Comparison of ENCODE assay signal across 8 mouse cellular contexts in the genomic region with DNA sequence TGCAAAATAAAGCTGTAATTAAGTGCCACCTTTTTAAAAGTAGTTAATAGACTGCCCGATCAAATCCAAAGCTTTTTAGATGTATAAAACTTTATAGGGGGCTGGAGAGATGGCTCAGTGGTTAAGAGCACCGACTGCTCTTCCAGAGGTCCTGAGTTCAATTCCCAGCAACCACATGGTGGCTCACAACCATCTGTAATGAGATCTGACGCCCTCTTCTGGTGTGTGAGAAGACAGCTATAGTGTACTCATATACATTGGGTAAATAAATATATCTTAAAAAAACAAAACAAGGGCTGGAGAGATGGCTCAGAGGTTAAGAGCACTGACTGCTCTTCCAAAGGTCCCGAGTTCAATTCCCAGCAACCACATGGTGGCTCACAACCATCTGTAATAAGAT. TPM values are rescaled to one million over a fixed set of nuclear protein-coding genes. Genes with fewer than 3 reads are reported as not detected.
A peak's percentile ranks its signal among the peaks of the same experiment; 100 is the strongest.
DNase-seq lines count a peak whose midpoint lies in the region; ATAC-seq and TF ChIP-seq lines count a peak whose summit lies in the region.
"Not testable (repeated sequence)": the region's sequence is repeated elsewhere in the genome, so short reads cannot be mapped to it uniquely, and the experiment has no call there.

No protein-coding gene starts in this region.

- TF ChIP-seq CTCF in CH12.LX (conservative IDR thresholded peaks at IDR 0.05 in 1 of 2, IDR thresholded peaks at IDR 0.05 in 1 of 2; ENCODE audit: low read depth in 2 of 2, low read length in 2 of 2) = 0 out of 4 replicates have a peak, but pooled peaks of 1 of the 2 experiments have one; percentile 9
- TF ChIP-seq CTCF in heart, adult 2 months (IDR thresholded peaks at IDR 0.05) = not testable (repeated sequence)
- TF ChIP-seq CTCF in layer of hippocampus, adult 2 months (conservative IDR thresholded peaks at IDR 0.05) = peak; percentile 17; the same call in 1 of the 2 replicates

- H3K4me3 ChIP-seq in CH12.LX (replicated peaks in 1 of 3; ENCODE audit: low read depth in 2 of 3, low read length in 2 of 3, poor library complexity in 1 of 3) = peak overlapping the region in 1 of 3 experiments; percentile 89
- H3K4me3 ChIP-seq in embryonic facial prominence, embryonic 13.5 days = peak overlapping the region; percentile 96
- peak overlapping the region; percentile 84 for H3K4me3 ChIP-seq in heart, adult 2 months
- H3K4me3 ChIP-seq in hindbrain, embryonic 14.5 days (replicated peaks; ENCODE audit: low read length) = peak overlapping the region; percentile 76
- peak overlapping the region; percentile 98 for H3K4me3 ChIP-seq in layer of hippocampus, adult 2 months
- H3K4me3 ChIP-seq in liver, embryonic 15.5 days (replicated peaks) = peak overlapping the region; percentile 86
- H3K4me3 ChIP-seq in midbrain, embryonic 14.5 days (replicated peaks; ENCODE audit: low read depth, low read length) = peak overlapping the region; percentile 90
- H3K4me3 ChIP-seq in stomach, embryonic 14.5 days (ENCODE audit: low read depth, low read length) = peak overlapping the region; percentile 85

- H3K36me3 ChIP-seq in CH12.LX (replicated peaks in 1 of 2; ENCODE audit: control insufficient read depth in 1 of 2, insufficient read depth in 1 of 2, low read length in 1 of 2) = peaks cover 19 to 26% of the 10 kb centered on the region in 2 experiments
- H3K36me3 ChIP-seq in embryonic facial prominence, embryonic 13.5 days = peaks cover 29% of the 10 kb centered on the region
- H3K36me3 ChIP-seq in heart, adult 2 months (ENCODE audit: control insufficient read depth, insufficient read depth, low read length) = not testable (repeated sequence)
- H3K36me3 ChIP-seq in hindbrain, embryonic 14.5 days (replicated peaks; ENCODE audit: control insufficient read depth, insufficient read depth) = peaks cover 24% of the 10 kb centered on the region
- peaks cover 26% of the 10 kb centered on the region for H3K36me3 ChIP-seq in liver, embryonic 15.5 days (replicated peaks)
- H3K36me3 ChIP-seq in midbrain, embryonic 14.5 days (ENCODE audit: control insufficient read depth, insufficient read depth, low read length) = peaks cover 21% of the 10 kb centered on the region
- H3K36me3 ChIP-seq in stomach, embryonic 14.5 days (ENCODE audit: control insufficient read depth, insufficient read depth, low read length) = peaks cover 19% of the 10 kb centered on the region

- H3K27ac ChIP-seq in CH12.LX (ENCODE audit: insufficient read depth, low read depth); stomach, embryonic 14.5 days (ENCODE audit: low read length): not testable (repeated sequence)
- H3K27ac ChIP-seq in embryonic facial prominence, embryonic 13.5 days = peak overlapping the region; percentile 69
- H3K27ac ChIP-seq in heart, adult 2 months = peak overlapping the region; percentile 87
- 0 out of 2 replicates have a peak overlapping the region, but pooled peaks have one; percentile 74 for H3K27ac ChIP-seq in hindbrain, embryonic 14.5 days
- H3K27ac ChIP-seq in layer of hippocampus, adult 2 months = peak overlapping the region; percentile 94
- peak overlapping the region; percentile 85 for H3K27ac ChIP-seq in liver, embryonic 15.5 days (replicated peaks)
- peak overlapping the region; percentile 58 for H3K27ac ChIP-seq in midbrain, embryonic 14.5 days (replicated peaks; ENCODE audit: low read depth, low read length)

- ATAC-seq in embryonic facial prominence, embryonic 13.5 days (ENCODE audit: insufficient number of reproducible peaks, insufficient read depth, low FRiP score, low TSS enrichment, low read depth); hindbrain, embryonic 14.5 days (ENCODE audit: low FRiP score); liver, embryonic 15.5 days (ENCODE audit: insufficient read depth); stomach, embryonic 14.5 days (ENCODE audit: insufficient number of reproducible peaks, insufficient read depth, low FRiP score, low read depth): not testable (repeated sequence)
- ATAC-seq in midbrain, embryonic 14.5 days (ENCODE audit: low FRiP score, low TSS enrichment) = peak; percentile 53; the same call in 1 of the 2 replicates

- not testable (repeated sequence) for TF ChIP-seq RAD21 in CH12.LX (IDR thresholded peaks at IDR 0.05; ENCODE audit: low read depth, low read length)

- H3K4me2 ChIP-seq in CH12.LX (ENCODE audit: insufficient read depth, low read depth, poor library complexity, severe bottlenecking) = peak overlapping the region; percentile 47; the same call in 1 of the 2 replicates
- peak overlapping the region; percentile 86 for H3K4me2 ChIP-seq in embryonic facial prominence, embryonic 13.5 days
- peak overlapping the region; percentile 88 for H3K4me2 ChIP-seq in hindbrain, embryonic 14.5 days (replicated peaks)
- peak overlapping the region; percentile 77 for H3K4me2 ChIP-seq in liver, embryonic 15.5 days
- H3K4me2 ChIP-seq in midbrain, embryonic 14.5 days (ENCODE audit: low read length) = peak overlapping the region; percentile 87
- peak overlapping the region; percentile 84 for H3K4me2 ChIP-seq in stomach, embryonic 14.5 days (replicated peaks; ENCODE audit: low read depth, low read length)

- H3K27me3 ChIP-seq in CH12.LX (replicated peaks); embryonic facial prominence, embryonic 13.5 days; heart, adult 2 months (ENCODE audit: control insufficient read depth, insufficient read depth, low read length); hindbrain, embryonic 14.5 days (ENCODE audit: control insufficient read depth, insufficient read depth, low read length); liver, embryonic 15.5 days; midbrain, embryonic 14.5 days (ENCODE audit: control insufficient read depth, insufficient read depth, low read length); stomach, embryonic 14.5 days (ENCODE audit: control insufficient read depth, insufficient read depth, low read length): not testable (repeated sequence)

- not testable (repeated sequence) for TF ChIP-seq EP300 in CH12.LX (IDR thresholded peaks at IDR 0.05; ENCODE audit: low read length); heart, adult 2 months (IDR thresholded peaks at IDR 0.05; ENCODE audit: insufficient read depth, low read depth, low read length)

- dilution Hi-C loops in CH12.LX (cut with MboI; ENCODE audit: extremely low pct_ligation_motif_present, extremely low pct_unique_long_range_greater_than_20kb, low sequenced_read_pairs) = not testable (repeated sequence)

- not testable (repeated sequence) for H3K9ac ChIP-seq in CH12.LX (ENCODE audit: insufficient read depth, low read depth); hindbrain, embryonic 14.5 days; liver, embryonic 15.5 days; midbrain, embryonic 14.5 days (replicated peaks; ENCODE audit: low read length); stomach, embryonic 14.5 days (replicated peaks; ENCODE audit: low read depth, low read length)
- peak overlapping the region; percentile 90 for H3K9ac ChIP-seq in embryonic facial prominence, embryonic 13.5 days
- peak overlapping the region; percentile 70; the same call in 1 of the 2 replicates for H3K9ac ChIP-seq in heart, adult 2 months (ENCODE audit: low read depth, low read length)

- not testable (repeated sequence) for H3K9me3 ChIP-seq in CH12.LX (replicated peaks; ENCODE audit: low read length); embryonic facial prominence, embryonic 13.5 days; hindbrain, embryonic 14.5 days (ENCODE audit: control insufficient read depth, low read length); liver, embryonic 15.5 days (replicated peaks); midbrain, embryonic 14.5 days (ENCODE audit: control insufficient read depth, low read length); stomach, embryonic 14.5 days (ENCODE audit: control insufficient read depth, low read depth, low read length)

- not testable (repeated sequence) for DNase-seq in CH12.LX (ENCODE audit: extremely low read depth); heart, adult 2 months; hindbrain, embryonic 14.5 days (ENCODE audit: low spot score); layer of hippocampus, adult 2 months (ENCODE audit: low spot score in 2 of 2); midbrain, embryonic 14.5 days

- WGBS in embryonic facial prominence, embryonic 13.5 days = 43% methylated on average over 4 of the region's 4 CpGs
- WGBS in heart, adult 2 months = 31% methylated on average over 4 of the region's 4 CpGs
- 47% methylated on average over 4 of the region's 4 CpGs for WGBS in hindbrain, embryonic 14.5 days
- WGBS in liver, embryonic 15.5 days (ENCODE audit: insufficient replicate concordance) = 40% methylated on average over 4 of the region's 4 CpGs
- WGBS in midbrain, embryonic 14.5 days = 41% methylated on average over 4 of the region's 4 CpGs
- 43% methylated on average over 4 of the region's 4 CpGs for WGBS in stomach, embryonic 14.5 days

- in situ Hi-C loops in CH12.LX (cut with MboI; ENCODE audit: low pct_ligation_motif_present, low pct_unique_long_range_greater_than_20kb, low sequenced_read_pairs) = not testable (repeated sequence)

- not testable (repeated sequence) for H3K79me2 ChIP-seq in CH12.LX (replicated peaks; ENCODE audit: control insufficient read depth, extremely low read depth, insufficient read depth, poor library complexity, severe bottlenecking); heart, adult 2 months (replicated peaks; ENCODE audit: control insufficient read depth, insufficient read depth, low read length)

- not testable (repeated sequence) for TF ChIP-seq POLR2A in CH12.LX (IDR thresholded peaks at IDR 0.05; ENCODE audit: low read depth, low read length); heart, adult 2 months (IDR thresholded peaks at IDR 0.05; ENCODE audit: insufficient read depth, low read depth, low read length)

- intact Hi-C loops in heart, adult 2 months (cut with DNase I) = not testable (repeated sequence)

- H3K4me1 ChIP-seq in CH12.LX (ENCODE audit: control insufficient read depth in 1 of 2, insufficient read depth in 2 of 2) = peaks cover 0 to 13% of the 10 kb centered on the region in 2 experiments; a peak in 2 of 4 replicates
- not testable (repeated sequence) for H3K4me1 ChIP-seq in embryonic facial prominence, embryonic 13.5 days; heart, adult 2 months (ENCODE audit: control insufficient read depth, insufficient read depth, low read length); hindbrain, embryonic 14.5 days (replicated peaks; ENCODE audit: control insufficient read depth, insufficient read depth, low read length); midbrain, embryonic 14.5 days (ENCODE audit: control insufficient read depth, insufficient read depth, low read length); stomach, embryonic 14.5 days (ENCODE audit: control insufficient read depth, insufficient read depth, low read length)
- H3K4me1 ChIP-seq in liver, embryonic 15.5 days (replicated peaks) = peaks cover 12% of the 10 kb centered on the region

RNA-seq across cellular contexts. Expression of a gene that starts 0.5 kb away (rescaled TPM):
- 21.4 and 22.1 TPM in 2 replicates for total RNA-seq in CH12.LX (2012; rRNA removed)
- 16.1 and 17.4 TPM in 2 replicates for total RNA-seq in CH12.LX (2014; rRNA removed)
- 23.2 and 24.8 TPM in 2 replicates for polyA plus RNA-seq in CH12.LX (2012; ENCODE audit: insufficient read length, low read depth)
- polyA plus RNA-seq in embryonic facial prominence, embryonic 13.5 days (2015; fragmentation: Nextera tagmentation; extraction: Ambion mirVana) = 27.7 and 28.2 TPM in 2 replicates
- total RNA-seq in heart, adult 2 months (2021) = 10 to 100 TPM; 13.9 to 15.3 TPM
- polyA plus RNA-seq in heart, adult 2 months (2012; rRNA removed) = 15.5 and 17.9 TPM in 2 replicates
- 34.8 and 42.4 TPM in 2 replicates for polyA plus RNA-seq in hindbrain, embryonic 14.5 days (2014; fragmentation: Nextera tagmentation; extraction: Ambion mirVana)
- 10 to 100 TPM; 54.7 to 55.7 TPM for total RNA-seq in layer of hippocampus, adult 2 months (2021)
- polyA plus RNA-seq in liver, embryonic 15.5 days (2015; fragmentation: Nextera tagmentation; extraction: Ambion mirVana) = 14.6 and 15.1 TPM in 2 replicates
- polyA plus RNA-seq in midbrain, embryonic 14.5 days (2014; fragmentation: Nextera tagmentation; extraction: Ambion mirVana) = 34.4 and 36.7 TPM in 2 replicates
- 24.5 and 25.4 TPM in 2 replicates for polyA plus RNA-seq in stomach, embryonic 14.5 days (2014; fragmentation: Nextera tagmentation; extraction: Ambion mirVana)

RNA-seq across cellular contexts. Expression of a gene that starts 17.4 kb away (rescaled TPM):
- total RNA-seq in CH12.LX (2012; rRNA removed) (88.7 and 148 TPM in 2 replicates), CH12.LX (2014; rRNA removed) (31.9 and 32.6 TPM in 2 replicates)
- 89.9 and 90.8 TPM in 2 replicates for polyA plus RNA-seq in CH12.LX (2012; ENCODE audit: insufficient read length, low read depth)
- 30.8 and 31.6 TPM in 2 replicates for polyA plus RNA-seq in embryonic facial prominence, embryonic 13.5 days (2015; fragmentation: Nextera tagmentation; extraction: Ambion mirVana)
- 10 to 100 TPM; 73.9 to 79.6 TPM for total RNA-seq in heart, adult 2 months (2021)
- 23.1 and 41.1 TPM in 2 replicates for polyA plus RNA-seq in heart, adult 2 months (2012; rRNA removed)
- polyA plus RNA-seq in hindbrain, embryonic 14.5 days (2014; fragmentation: Nextera tagmentation; extraction: Ambion mirVana) = 25.0 and 27.8 TPM in 2 replicates
- 100 to 1,000 TPM; 113 to 127 TPM for total RNA-seq in layer of hippocampus, adult 2 months (2021)
- polyA plus RNA-seq in liver, embryonic 15.5 days (2015; fragmentation: Nextera tagmentation; extraction: Ambion mirVana) = 14.8 and 17.0 TPM in 2 replicates
- 18.2 and 27.1 TPM in 2 replicates for polyA plus RNA-seq in midbrain, embryonic 14.5 days (2014; fragmentation: Nextera tagmentation; extraction: Ambion mirVana)
- 22.1 and 29.4 TPM in 2 replicates for polyA plus RNA-seq in stomach, embryonic 14.5 days (2014; fragmentation: Nextera tagmentation; extraction: Ambion mirVana)

RNA-seq across cellular contexts. Expression of a gene that starts 17.9 kb away (rescaled TPM):
- total RNA-seq in CH12.LX (2012; rRNA removed) (74.0 and 80.9 TPM in 2 replicates), CH12.LX (2014; rRNA removed) (73.7 and 75.2 TPM in 2 replicates)
- 65.0 and 65.1 TPM in 2 replicates for polyA plus RNA-seq in CH12.LX (2012; ENCODE audit: insufficient read length, low read depth)
- 114 and 119 TPM in 2 replicates for polyA plus RNA-seq in embryonic facial prominence, embryonic 13.5 days (2015; fragmentation: Nextera tagmentation; extraction: Ambion mirVana)
- total RNA-seq in heart, adult 2 months (2021) = 10 to 100 TPM; 39.8 to 49.3 TPM
- polyA plus RNA-seq in heart, adult 2 months (2012; rRNA removed) = 37.8 and 51.3 TPM in 2 replicates
- polyA plus RNA-seq in hindbrain, embryonic 14.5 days (2014; fragmentation: Nextera tagmentation; extraction: Ambion mirVana) = 60.8 and 62.2 TPM in 2 replicates
- total RNA-seq in layer of hippocampus, adult 2 months (2021) = 10 to 100 TPM; 21.9 to 22.1 TPM
- 1,466 and 1,543 TPM in 2 replicates for polyA plus RNA-seq in liver, embryonic 15.5 days (2015; fragmentation: Nextera tagmentation; extraction: Ambion mirVana)
- polyA plus RNA-seq in midbrain, embryonic 14.5 days (2014; fragmentation: Nextera tagmentation; extraction: Ambion mirVana) = 53.5 and 64.7 TPM in 2 replicates
- polyA plus RNA-seq in stomach, embryonic 14.5 days (2014; fragmentation: Nextera tagmentation; extraction: Ambion mirVana) = 112 and 130 TPM in 2 replicates

RNA-seq across cellular contexts. Expression of a gene that starts 27.4 kb away (rescaled TPM):
- total RNA-seq in CH12.LX (2012; rRNA removed) (488 and 589 TPM in 2 replicates), CH12.LX (2014; rRNA removed) (32.5 and 36.3 TPM in 2 replicates)
- 39.5 and 56.6 TPM in 2 replicates for polyA plus RNA-seq in CH12.LX (2012; ENCODE audit: insufficient read length, low read depth)
- polyA plus RNA-seq in embryonic facial prominence, embryonic 13.5 days (2015; fragmentation: Nextera tagmentation; extraction: Ambion mirVana) = 365 and 385 TPM in 2 replicates
- 10 to 100 TPM; 12.8 TPM for total RNA-seq in heart, adult 2 months (2021)
- polyA plus RNA-seq in heart, adult 2 months (2012; rRNA removed) = 12.7 and 14.2 TPM in 2 replicates
- 102 and 107 TPM in 2 replicates for polyA plus RNA-seq in hindbrain, embryonic 14.5 days (2014; fragmentation: Nextera tagmentation; extraction: Ambion mirVana)
- 10 to 100 TPM; 42.5 to 44.2 TPM for total RNA-seq in layer of hippocampus, adult 2 months (2021)
- polyA plus RNA-seq in liver, embryonic 15.5 days (2015; fragmentation: Nextera tagmentation; extraction: Ambion mirVana) = 226 and 228 TPM in 2 replicates
- 98.1 and 128 TPM in 2 replicates for polyA plus RNA-seq in midbrain, embryonic 14.5 days (2014; fragmentation: Nextera tagmentation; extraction: Ambion mirVana)
- 289 and 335 TPM in 2 replicates for polyA plus RNA-seq in stomach, embryonic 14.5 days (2014; fragmentation: Nextera tagmentation; extraction: Ambion mirVana)

RNA-seq across cellular contexts. Expression of a gene that starts 34.7 kb away (rescaled TPM):
- total RNA-seq in CH12.LX (2012; rRNA removed) = 13.8 and 25.5 TPM in 2 replicates
- total RNA-seq in CH12.LX (2014; rRNA removed) = 29.9 and 38.7 TPM in 2 replicates
- polyA plus RNA-seq in CH12.LX (2012; ENCODE audit: insufficient read length, low read depth) = 10.3 and 11.7 TPM in 2 replicates
- 12.2 and 13.4 TPM in 2 replicates for polyA plus RNA-seq in embryonic facial prominence, embryonic 13.5 days (2015; fragmentation: Nextera tagmentation; extraction: Ambion mirVana)
- 10 to 100 TPM; 20.9 to 24.8 TPM for total RNA-seq in heart, adult 2 months (2021)
- 38.9 and 62.9 TPM in 2 replicates for polyA plus RNA-seq in heart, adult 2 months (2012; rRNA removed)
- 65.2 and 65.8 TPM in 2 replicates for polyA plus RNA-seq in hindbrain, embryonic 14.5 days (2014; fragmentation: Nextera tagmentation; extraction: Ambion mirVana)
- 10 to 100 TPM; 29.5 to 30.2 TPM for total RNA-seq in layer of hippocampus, adult 2 months (2021)
- polyA plus RNA-seq in liver, embryonic 15.5 days (2015; fragmentation: Nextera tagmentation; extraction: Ambion mirVana) = 46.3 and 59.8 TPM in 2 replicates
- polyA plus RNA-seq in midbrain, embryonic 14.5 days (2014; fragmentation: Nextera tagmentation; extraction: Ambion mirVana) = 42.9 and 46.8 TPM in 2 replicates
- 22.3 and 23.7 TPM in 2 replicates for polyA plus RNA-seq in stomach, embryonic 14.5 days (2014; fragmentation: Nextera tagmentation; extraction: Ambion mirVana)

Comparison
In these comparisons a context has a peak if more than half of its experiments do, and no peak if none do; other contexts are left out.
1. RNA of a gene that starts 17.9 kb away (polyA plus RNA-seq): 1,466 to 1,543 TPM in liver, embryonic 15.5 days; 112 to 130 TPM in stomach, embryonic 14.5 days, 114 to 119 TPM in embryonic facial prominence, embryonic 13.5 days, 65.0 to 65.1 TPM in CH12.LX, 53.5 to 64.7 TPM in midbrain, embryonic 14.5 days, 60.8 to 62.2 TPM in hindbrain, embryonic 14.5 days and 37.8 to 51.3 TPM in heart, adult 2 months; every median in the first group is over 10 times any median in the second.
2. Peak in every context shown above with its lines, with median percentiles within 50 percentile points of each other: H3K4me2 ChIP-seq.